Mouse (Mus musculus) liver, embryonic 13.5 days (tissue): Measurements from ENCODE around the gene Gm49361. TPM values are rescaled to one million over a fixed set of nuclear protein-coding genes. Genes with fewer than 3 reads are reported as not detected.

ENCODE experiments used
- polyA plus RNA-seq: library from polyadenylated mRNA; unstranded; fragments of >200 nt; fragmentation: Nextera tagmentation; extraction: Ambion mirVana; gene quantifications from 2 replicates; pipeline ENCODE4 v1.2.1, GENCODE M21; 2015

Gm49361 gene
- polyA plus RNA-seq, 1 experiment from 2014 or later, result not detected

Other genes starting within 250 kb of the Gm49361 start
- gene Il17d, start 221.3 kb downstream of the Gm49361 start, polyA plus RNA-seq, result 0.42 and 0.50 TPM in 2 replicates
- 47.3 and 52.6 TPM in 2 replicates for gene Eef1akmt1, start 174.5 kb downstream of the Gm49361 start, polyA plus RNA-seq
- gene Xpo4, start 80.7 kb downstream of the Gm49361 start, polyA plus RNA-seq, result 17.5 and 19.3 TPM in 2 replicates
- 3.6 and 4.6 TPM in 2 replicates for gene Lats2, start 12.3 kb upstream of the Gm49361 start, polyA plus RNA-seq
- gene Sap18, start 52.1 kb upstream of the Gm49361 start, polyA plus RNA-seq, result 10.1 and 11.9 TPM in 2 replicates
- 22.0 and 25.7 TPM in 2 replicates for gene Ska3, start 80.1 kb upstream of the Gm49361 start, polyA plus RNA-seq
- gene Mrpl57, start 80.1 kb upstream of the Gm49361 start, polyA plus RNA-seq, result 172 and 185 TPM in 2 replicates
- 11.4 and 14.4 TPM in 2 replicates for gene Zdhhc20, start 144.2 kb upstream of the Gm49361 start, polyA plus RNA-seq